26 mouse cellular contexts compared by ENCODE assay signal in the genomic region with DNA sequence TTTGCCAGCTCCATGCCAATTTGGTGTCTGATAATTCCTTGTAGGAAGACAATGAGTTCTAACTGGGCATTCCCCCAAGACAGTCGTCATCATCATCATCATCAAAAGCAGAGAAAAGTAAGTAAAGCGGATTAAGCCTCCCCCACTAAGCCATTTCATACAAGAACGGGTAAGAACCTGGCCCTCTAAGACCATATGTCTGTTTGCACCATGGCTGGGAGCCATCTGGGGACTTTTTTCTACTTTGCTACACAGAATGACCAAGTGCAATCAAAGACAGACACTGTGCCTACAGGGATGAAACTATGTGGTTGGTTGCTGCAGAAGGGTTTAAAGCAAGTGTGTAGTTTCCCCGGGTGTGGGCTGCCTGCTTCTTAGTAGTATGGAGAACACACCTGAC.
DNase-seq lines count a peak whose midpoint lies in the region; ATAC-seq lines count a peak whose summit lies in the region.
"Had no signal": no experiment of that assay in that cellular context is flagged by ENCODE, and none has a peak within 500 bp of the region (broad histone marks: within the 10 kb centered on the region; RNA-seq: fewer than 3 reads in every experiment).

No protein-coding gene starts in this region.

- peaks cover 33% of the 10 kb centered on the region for H3K4me1 ChIP-seq in forebrain, embryonic 13.5 days
- H3K4me1 ChIP-seq in forebrain, embryonic 10.5 days = peaks cover 25% of the 10 kb centered on the region
- H3K4me1 ChIP-seq: liver, embryonic 12.5 days had no signal

- H3K9ac ChIP-seq in forebrain, embryonic 13.5 days = no peak overlapping the region
- H3K9ac ChIP-seq: heart, embryonic 13.5 days; hindbrain, embryonic 14.5 days; limb, embryonic 13.5 days; liver, embryonic 12.5 days; neural tube, embryonic 13.5 days had no signal

- peak overlapping the region; percentile 52; the same call in 1 of the 2 replicates for H3K27ac ChIP-seq in forebrain, embryonic 13.5 days
- no peak overlapping the region for H3K27ac ChIP-seq in forebrain, embryonic 10.5 days
- H3K27ac ChIP-seq: heart, adult 2 months; heart, embryonic 13.5 days; hindbrain, embryonic 14.5 days; limb, embryonic 13.5 days; liver, embryonic 12.5 days had no signal

- H3K27me3 ChIP-seq in forebrain, embryonic 13.5 days = no peaks in the 10 kb centered on the region
- H3K27me3 ChIP-seq in forebrain, embryonic 10.5 days (ENCODE audit: poor library complexity, severe bottlenecking) = no peaks in the 10 kb centered on the region
- H3K27me3 ChIP-seq: heart, embryonic 13.5 days; liver, embryonic 12.5 days; neural tube, embryonic 13.5 days had no signal

- 44% methylated on average over 4 of the region's 4 CpGs for WGBS in forebrain, embryonic 13.5 days
- WGBS in forebrain, embryonic 10.5 days = 76% methylated on average over 4 of the region's 4 CpGs

- intact Hi-C loops in left cerebral cortex, postnatal 4 days (cut with DNase I) = no loop called here

- no peak overlapping the region for H3K4me2 ChIP-seq in forebrain, embryonic 13.5 days
- H3K4me2 ChIP-seq: heart, embryonic 13.5 days; hindbrain, embryonic 14.5 days; limb, embryonic 13.5 days; liver, embryonic 12.5 days; neural tube, embryonic 13.5 days had no signal

- H3K4me3 ChIP-seq in forebrain, embryonic 13.5 days = no peak overlapping the region
- no peak overlapping the region for H3K4me3 ChIP-seq in forebrain, embryonic 10.5 days
- H3K4me3 ChIP-seq: heart, adult 2 months; heart, embryonic 13.5 days; limb, embryonic 13.5 days; liver, embryonic 12.5 days; myocyte; neural tube, embryonic 13.5 days had no signal

- no peaks in the 10 kb centered on the region for H3K9me3 ChIP-seq in forebrain, embryonic 13.5 days (replicated peaks)
- H3K9me3 ChIP-seq in forebrain, embryonic 10.5 days = no peaks in the 10 kb centered on the region
- H3K9me3 ChIP-seq: heart, embryonic 13.5 days; limb, embryonic 13.5 days; liver, embryonic 12.5 days; neural tube, embryonic 13.5 days had no signal

- peaks cover 25% of the 10 kb centered on the region for H3K36me3 ChIP-seq in forebrain, embryonic 13.5 days (ENCODE audit: poor library complexity, severe bottlenecking)
- H3K36me3 ChIP-seq in forebrain, embryonic 10.5 days (replicated peaks) = peaks cover 7% of the 10 kb centered on the region
- H3K36me3 ChIP-seq: liver, embryonic 12.5 days had no signal

- peak; percentile 25 to 35 for DNase-seq in cerebellum, adult 18-20 months
- no peak for DNase-seq in cerebellum, adult 8-10 months
- no peak for DNase-seq in forebrain, embryonic 10.5 days (ENCODE audit: extremely low spot score, low spot score)
- DNase-seq in left cerebral cortex, postnatal 4 days = peak; percentile 58
- DNase-seq in left cerebral cortex, adult 11 months (ENCODE audit: low spot score) = no peak
- peak; percentile 53 for DNase-seq in brain, adult 2 months (ENCODE audit: low read depth, low spot score)
- DNase-seq in embryo, embryonic 10 days (ENCODE audit: low spot score) = no peak
- DNase-seq: adrenal gland, postnatal 14 days; gastrocnemius, postnatal 36 days; heart, adult 2 months; heart, postnatal 14 days; kidney, adult 9 months; kidney, postnatal 14 days; lung, adult 18-20 months; midbrain, embryonic 14.5 days; right cerebral cortex, adult 18-20 months; right cerebral cortex, postnatal 4 days; thymus, postnatal 14 days had no signal

- ATAC-seq in forebrain, embryonic 13.5 days = peak; percentile 71
- ATAC-seq: intestine, embryonic 16.5 days; liver, embryonic 12.5 days had no signal

Comparison
In these comparisons a context has a peak if more than half of its experiments do, and no peak if none do; other contexts are left out.
1. DNase-seq: peak in cerebellum, adult 18-20 months (2 of 2), left cerebral cortex, postnatal 4 days (single experiment) and brain, adult 2 months (single experiment); none in cerebellum, adult 8-10 months (single experiment), forebrain, embryonic 10.5 days (single experiment), left cerebral cortex, adult 11 months (single experiment) and embryo, embryonic 10 days (single experiment).